Mouse (Mus musculus) E14TG2a.4 (cell line): ENCODE results near the gene Wdfy3.
"Not testable (repeated sequence)": the region's sequence is repeated elsewhere in the genome, so short reads cannot be mapped to it uniquely, and the experiment has no call there.

Experiments
- H3K27me3 ChIP-seq: 2 replicates; pipeline ENCODE4 v1.6.1; 2014; ENCODE audit warnings: low read length, control low read depth; ENCODE audit not compliant: insufficient read depth
- H3K36me3 ChIP-seq: 2 replicates; pipeline ENCODE4 v1.6.1; 2014; ENCODE audit warnings: low read length, control low read depth; ENCODE audit not compliant: insufficient read depth
- H3K4me1 ChIP-seq: replicated peaks from 2 replicates; pipeline ENCODE4 v1.6.1; 2014; ENCODE audit warnings: low read depth, low read length, control low read depth
- H3K4me3 ChIP-seq: replicated peaks from 2 replicates; pipeline ENCODE4 v1.5.1; 2014; ENCODE audit warnings: mild to moderate bottlenecking, low read length
- H3K9me3 ChIP-seq: 2 replicates; pipeline ENCODE4 v1.6.1; 2014; ENCODE audit warnings: low read length, control low read depth
- CTCF ChIP-seq: conservative IDR thresholded peaks from 2 replicates; pipeline ENCODE4 v1.5.1; 2014; ENCODE audit warnings: low read length
- NANOG ChIP-seq: IDR thresholded peaks from 2 replicates; pipeline ENCODE4 v1.6.1; 2014; ENCODE audit warnings: borderline replicate concordance, low read length, mixed read lengths
- POU5F1 ChIP-seq: IDR thresholded peaks from 2 replicates; pipeline ENCODE4 v1.6.1; 2014; ENCODE audit warnings: low read length, borderline replicate concordance

Gene Wdfy3

GRCm38 (mm10) chr5:102069767-102070413, at the start of gene Wdfy3:
Wdfy3 (minus strand) TSS chr5:102069921.
- Histone ChIP-seq H3K4me3 (peak within 1 kb of the TSS; percentile 90), H3K27me3 (no peaks in the 10 kb centered on the region), H3K4me1 (peaks cover 46% of the 10 kb centered on the region), H3K9me3 (no peaks in the 10 kb centered on the region), H3K36me3 (no peaks in the 10 kb centered on the region)
- TF ChIP-seq CTCF (no peak), NANOG (no peak), POU5F1 (no peak)

DNA sequence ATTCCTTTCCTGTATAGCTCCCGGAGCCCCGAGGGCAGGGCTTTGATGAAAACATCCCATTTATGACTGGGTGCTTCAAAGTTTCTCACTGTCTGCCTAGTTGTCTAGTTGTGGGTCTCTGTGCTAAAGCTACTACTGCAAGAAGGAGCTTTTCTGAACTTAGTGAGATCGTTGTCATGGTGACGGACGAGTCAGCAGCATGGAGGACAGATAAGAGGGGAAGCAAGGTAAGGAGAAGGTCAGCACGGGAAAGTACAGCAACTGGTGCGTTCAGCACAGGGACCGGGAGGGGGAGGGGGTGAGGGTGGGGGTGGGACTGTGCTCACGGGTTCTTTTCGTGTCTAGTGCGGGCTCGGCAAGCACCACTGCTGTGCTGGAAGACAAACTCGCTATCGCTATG, 43.3 kb upstream of the Wdfy3 start:
- H3K4me1 ChIP-seq, result peaks cover 6% of the 10 kb centered on the region; the same call in 1 of the 2 replicates
- TF ChIP-seq NANOG (no peak), CTCF (no peak), POU5F1 (no peak)
- H3K36me3 ChIP-seq, result no peaks in the 10 kb centered on the region
- H3K27me3 ChIP-seq, result no peaks in the 10 kb centered on the region
- H3K9me3 ChIP-seq, result no peaks in the 10 kb centered on the region
- H3K4me3 ChIP-seq, result no peak overlapping the region

DNA sequence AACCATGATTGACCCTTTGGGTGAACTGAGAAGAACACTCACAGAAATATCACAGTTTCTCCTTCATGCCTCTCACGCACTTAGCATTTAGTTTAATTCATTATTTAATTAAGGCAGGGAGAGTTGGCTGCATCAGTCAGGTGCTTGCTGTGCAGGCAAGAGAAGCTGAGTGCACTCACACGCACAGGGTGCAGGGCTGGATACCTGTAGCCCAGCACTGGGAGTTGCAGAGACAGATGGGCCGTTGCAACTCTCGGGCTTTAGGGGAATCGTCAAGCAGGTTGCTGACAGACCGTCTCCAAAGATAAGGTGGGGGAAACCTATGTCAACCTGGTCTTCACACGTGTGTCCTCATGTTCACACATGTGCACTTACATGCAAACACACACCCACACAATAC, 42.3 kb upstream of the Wdfy3 start:
- H3K4me1 ChIP-seq, result peaks cover 6% of the 10 kb centered on the region; the same call in 1 of the 2 replicates
- no peak overlapping the region for H3K4me3 ChIP-seq
- H3K9me3 ChIP-seq, result no peaks in the 10 kb centered on the region
- no peaks in the 10 kb centered on the region for H3K27me3 ChIP-seq
- TF ChIP-seq CTCF, result no peak
- TF ChIP-seq NANOG, result no peak
- no peak for TF ChIP-seq POU5F1
- no peaks in the 10 kb centered on the region for H3K36me3 ChIP-seq

- no peaks in the 10 kb centered on the region for H3K27me3 ChIP-seq
- no peak overlapping the region for H3K4me3 ChIP-seq
Observed at GRCm38 (mm10) chr5:102110031-102110430, 40.3 kb upstream of the Wdfy3 start.

GRCm38 (mm10) chr5:102105919-102106318, 36.2 kb upstream of the Wdfy3 start:
- no peak for TF ChIP-seq POU5F1
- no peak overlapping the region for H3K4me3 ChIP-seq
- peaks cover 10% of the 10 kb centered on the region for H3K4me1 ChIP-seq
- no peaks in the 10 kb centered on the region for H3K27me3 ChIP-seq
- H3K9me3 ChIP-seq, result no peaks in the 10 kb centered on the region
- no peaks in the 10 kb centered on the region for H3K36me3 ChIP-seq

More at GRCm38 (mm10) chr5:102110031-102110430, 40.3 kb upstream of the Wdfy3 start:
- Histone ChIP-seq H3K9me3 (no peaks in the 10 kb centered on the region), H3K4me1 (peaks cover 6% of the 10 kb centered on the region; the same call in 1 of the 2 replicates), H3K36me3 (no peaks in the 10 kb centered on the region)
- TF ChIP-seq POU5F1 (no peak), NANOG (no peak), CTCF (no peak)

- TF ChIP-seq NANOG, result peak; percentile 63; the same call in 1 of the 2 replicates
- not testable (repeated sequence) for H3K4me3 ChIP-seq, H3K36me3 ChIP-seq, H3K27me3 ChIP-seq, H3K9me3 ChIP-seq
- H3K4me1 ChIP-seq, result peaks cover 13% of the 10 kb centered on the region
Observed at GRCm38 (mm10) chr5:102101815-102102214, 32.1 kb upstream of the Wdfy3 start.

- H3K9me3 ChIP-seq, result no peaks in the 10 kb centered on the region
- TF ChIP-seq POU5F1 (no peak), NANOG (no peak), CTCF (no peak)
- no peak overlapping the region for H3K4me3 ChIP-seq
- H3K36me3 ChIP-seq, result no peaks in the 10 kb centered on the region
- no peaks in the 10 kb centered on the region for H3K27me3 ChIP-seq
- H3K4me1 ChIP-seq, result peaks cover 13% of the 10 kb centered on the region
Observed at GRCm38 (mm10) chr5:102100246-102101241, 30.8 kb upstream of the Wdfy3 start.

DNA sequence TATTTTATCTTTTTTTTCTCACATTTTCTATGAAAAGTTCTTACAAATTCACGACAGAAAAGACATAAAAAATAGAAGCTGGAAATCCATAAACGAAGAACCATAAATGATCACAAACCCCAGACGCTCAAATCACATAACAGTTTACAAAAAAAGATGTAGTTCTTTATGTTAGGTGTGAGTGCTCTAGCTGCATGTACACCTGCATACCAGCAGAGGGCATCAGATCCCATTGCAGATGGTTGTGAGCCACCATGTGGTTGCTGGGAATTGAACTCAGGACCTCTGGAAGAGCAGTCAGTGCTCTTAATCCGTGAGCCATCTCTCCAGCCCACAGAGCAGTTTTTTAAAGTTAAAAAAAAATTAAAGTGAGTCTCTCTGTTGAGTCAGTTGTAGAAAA, 25.9 kb upstream of the Wdfy3 start:
- H3K27me3 ChIP-seq, result no peaks in the 10 kb centered on the region
- no peaks in the 10 kb centered on the region for H3K9me3 ChIP-seq
- no peaks in the 10 kb centered on the region for H3K36me3 ChIP-seq
- TF ChIP-seq NANOG (no peak), CTCF (peak; percentile 58)
- H3K4me3 ChIP-seq, result no peak overlapping the region
- H3K4me1 ChIP-seq, result no peaks in the 10 kb centered on the region
